Comparison of ENCODE assay signal across 24 mouse cellular contexts in genomic region chr4:105690716-105691115, GRCm38 (mm10).
"Had no signal": no experiment of that assay in that cellular context is flagged by ENCODE, and none has a peak within 500 bp of the region (broad histone marks: within the 10 kb centered on the region; RNA-seq: fewer than 3 reads in every experiment).

No protein-coding gene starts in this region.

- H3K36me3 ChIP-seq: heart, embryonic 13.5 days; heart, embryonic 15.5 days; hindbrain, embryonic 12.5 days; limb, embryonic 10.5 days; limb, embryonic 12.5 days; liver, embryonic 13.5 days had no signal

- H3K27me3 ChIP-seq: heart, embryonic 15.5 days; hindbrain, embryonic 12.5 days; limb, embryonic 12.5 days; liver, embryonic 13.5 days had no signal

- H3K4me2 ChIP-seq: heart, embryonic 11.5 days; heart, embryonic 13.5 days; heart, embryonic 15.5 days; hindbrain, embryonic 12.5 days; hindbrain, embryonic 14.5 days; limb, embryonic 12.5 days; liver, embryonic 11.5 days; liver, embryonic 13.5 days had no signal

- DNase-seq: gastrocnemius, postnatal 14 days; gastrocnemius, postnatal 36 days; heart, adult 18-20 months; heart, postnatal 14 days; heart, postnatal 36 days; kidney, adult 11 months; kidney, adult 2 months; kidney, postnatal 10 days; kidney, postnatal 25 days; kidney, postnatal 4 days; liver; liver, embryonic 13.5 days had no signal

- H3K9me3 ChIP-seq: heart, embryonic 13.5 days; heart, embryonic 15.5 days; hindbrain, embryonic 12.5 days; limb, embryonic 10.5 days; limb, embryonic 12.5 days; liver, embryonic 13.5 days had no signal

- ATAC-seq: hindbrain, embryonic 16.5 days; intestine, embryonic 16.5 days had no signal

- H3K4me3 ChIP-seq: heart, embryonic 13.5 days; heart, embryonic 15.5 days; hindbrain, embryonic 12.5 days; layer of hippocampus, adult 2 months; left cerebral cortex, adult 2 months; limb, embryonic 10.5 days; limb, embryonic 12.5 days; liver, embryonic 13.5 days had no signal

- H3K4me1 ChIP-seq: heart, embryonic 13.5 days; heart, embryonic 15.5 days; hindbrain, embryonic 12.5 days; liver, embryonic 13.5 days had no signal

- H3K27ac ChIP-seq: heart, embryonic 13.5 days; heart, embryonic 15.5 days; hindbrain, embryonic 12.5 days; hindbrain, embryonic 14.5 days; layer of hippocampus, adult 2 months; left cerebral cortex, adult 2 months; limb, embryonic 10.5 days; limb, embryonic 12.5 days; liver, embryonic 13.5 days had no signal

- H3K9ac ChIP-seq: heart, embryonic 13.5 days; heart, embryonic 15.5 days; hindbrain, embryonic 12.5 days; hindbrain, embryonic 14.5 days; limb, embryonic 12.5 days; liver, embryonic 13.5 days had no signal
